Mouse (Mus musculus) telencephalon, adult 2 months (tissue): Measurements from ENCODE around the gene Rabep2.

Experiments used
- DNase-seq: peaks from one replicate; pipeline ENCODE4 v3.0.0-alpha.2; 2011; ENCODE audit warnings: low read depth, low spot score

The Rabep2 gene

DNA sequence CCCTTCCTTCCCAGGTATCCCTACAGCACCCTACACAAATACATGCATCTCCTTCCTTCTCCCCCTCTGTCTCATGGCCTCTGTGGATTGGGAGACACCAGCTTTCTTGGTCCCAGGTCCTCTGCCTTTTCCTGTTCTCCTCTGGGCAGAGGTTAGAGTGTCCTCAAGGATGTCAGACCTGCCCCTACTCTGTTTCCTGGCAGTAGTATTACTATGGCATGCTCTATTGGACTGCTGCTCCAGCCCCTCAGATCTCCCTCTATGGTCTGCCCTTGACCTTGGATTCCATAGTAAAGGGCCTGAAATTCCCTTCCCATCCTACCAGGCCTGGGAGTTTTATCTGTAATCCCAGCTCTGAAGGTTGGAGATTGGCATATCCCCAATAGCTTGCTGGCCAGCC, 1.6 kb downstream of the Rabep2 start:
- DNase-seq, result no peak

GRCm38 (mm10) chr7:126434726-126435125, 6.2 kb downstream of the Rabep2 start:
- DNase-seq, result no peak

DNA sequence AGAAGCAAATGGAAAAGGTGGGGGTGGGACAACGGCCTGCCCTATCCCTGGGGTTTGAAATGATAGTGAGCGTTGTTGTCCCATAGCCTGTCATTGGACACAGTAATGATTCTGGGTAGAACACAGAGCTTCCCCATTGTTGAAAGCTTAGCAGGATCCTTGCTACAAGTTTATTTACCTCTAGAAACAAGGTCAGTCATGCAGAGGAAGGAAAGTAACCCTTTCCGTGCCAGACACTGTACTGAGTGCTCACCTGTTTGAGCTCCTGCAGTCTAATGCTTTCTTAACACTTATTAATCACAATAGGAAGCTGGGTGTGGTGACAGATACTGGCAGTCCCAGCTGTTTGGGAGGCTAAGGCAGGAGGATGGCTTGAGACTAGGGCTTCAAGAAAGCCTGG, 7.2 kb downstream of the Rabep2 start:
- no peak for DNase-seq

GRCm38 (mm10) chr7:126436851-126437250, 8.3 kb downstream of the Rabep2 start:
- no peak for DNase-seq

- DNase-seq, result no peak
These were observed 11.6 kb downstream of the Rabep2 start for GRCm38 (mm10) chr7:126440134-126440533.

- DNase-seq, result no peak
These were observed 15.4 kb downstream of the Rabep2 start for GRCm38 (mm10) chr7:126443997-126444396.

- DNase-seq, result no peak
These were observed 16.0 kb downstream of the Rabep2 start for GRCm38 (mm10) chr7:126444536-126444935.

GRCm38 (mm10) chr7:126445104-126445815, 16.7 kb downstream of the Rabep2 start:
- no peak for DNase-seq

GRCm38 (mm10) chr7:126446217-126446616, 17.7 kb downstream of the Rabep2 start:
- no peak for DNase-seq

- DNase-seq, result no peak
These were observed 19.9 kb downstream of the Rabep2 start for GRCm38 (mm10) chr7:126448481-126448880.

DNA sequence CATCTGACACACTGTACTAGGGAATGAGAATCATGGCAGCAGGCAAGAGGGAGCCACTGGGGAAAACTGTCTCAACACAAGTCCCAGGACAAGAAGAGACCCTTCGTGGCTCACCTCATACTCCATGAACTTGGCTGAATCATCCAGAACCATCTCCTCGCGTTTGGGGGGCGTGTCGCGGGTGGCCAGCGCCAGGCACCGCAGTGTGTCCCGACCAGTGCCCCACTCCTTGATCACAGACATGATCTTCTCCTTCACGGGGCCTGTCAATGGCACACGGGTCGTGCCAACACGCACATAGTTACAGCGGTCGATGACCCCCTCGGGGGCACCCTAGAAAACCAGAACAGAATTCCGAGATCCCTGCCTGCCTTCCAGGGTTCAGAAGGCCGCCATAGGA, 21.4 kb downstream of the Rabep2 start:
- no peak for DNase-seq

- DNase-seq, result no peak
These were observed 22.1 kb downstream of the Rabep2 start for GRCm38 (mm10) chr7:126450641-126451040.

- DNase-seq, result no peak
These were observed 23.7 kb downstream of the Rabep2 start for GRCm38 (mm10) chr7:126452244-126452643.

DNA sequence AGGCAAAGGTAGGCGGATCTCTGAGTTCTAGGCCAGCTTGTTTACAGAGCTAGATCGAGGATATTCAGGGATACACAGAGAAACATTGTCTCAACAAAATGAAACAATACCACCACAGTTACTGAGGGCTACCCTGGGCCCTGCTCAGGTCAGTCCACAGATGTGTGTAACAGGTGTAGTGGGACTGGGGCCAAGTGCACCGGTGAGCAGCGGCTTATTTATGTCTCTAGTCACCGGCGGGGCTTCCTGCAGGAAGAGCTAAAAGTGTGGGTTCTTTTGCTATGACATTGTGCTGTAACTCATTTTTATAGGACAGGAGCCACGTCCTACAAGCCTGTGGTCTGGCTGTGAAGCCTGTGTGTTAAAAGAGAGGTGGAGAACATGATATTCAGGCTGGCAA, 25.3 kb downstream of the Rabep2 start:
- DNase-seq, result no peak

DNA sequence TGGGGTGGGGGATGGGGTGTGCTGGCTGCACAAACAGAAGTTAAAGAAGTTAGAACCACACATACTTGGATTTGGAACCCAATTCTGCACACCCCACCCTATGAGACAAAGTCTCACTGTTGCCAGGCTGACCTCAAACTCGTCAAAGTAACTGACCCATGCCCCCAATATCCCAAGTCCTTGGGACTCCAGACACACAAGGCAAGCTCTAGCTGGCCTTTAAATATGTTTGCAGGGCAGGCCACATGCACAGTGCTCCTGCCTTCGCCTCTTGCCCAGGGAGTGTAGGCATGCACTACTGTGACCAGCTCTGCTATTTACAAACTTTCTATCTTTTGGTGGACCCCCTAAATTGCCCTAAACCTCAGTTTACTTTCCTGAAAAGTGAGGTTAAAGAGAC, 26.7 kb downstream of the Rabep2 start:
- no peak for DNase-seq

DNA sequence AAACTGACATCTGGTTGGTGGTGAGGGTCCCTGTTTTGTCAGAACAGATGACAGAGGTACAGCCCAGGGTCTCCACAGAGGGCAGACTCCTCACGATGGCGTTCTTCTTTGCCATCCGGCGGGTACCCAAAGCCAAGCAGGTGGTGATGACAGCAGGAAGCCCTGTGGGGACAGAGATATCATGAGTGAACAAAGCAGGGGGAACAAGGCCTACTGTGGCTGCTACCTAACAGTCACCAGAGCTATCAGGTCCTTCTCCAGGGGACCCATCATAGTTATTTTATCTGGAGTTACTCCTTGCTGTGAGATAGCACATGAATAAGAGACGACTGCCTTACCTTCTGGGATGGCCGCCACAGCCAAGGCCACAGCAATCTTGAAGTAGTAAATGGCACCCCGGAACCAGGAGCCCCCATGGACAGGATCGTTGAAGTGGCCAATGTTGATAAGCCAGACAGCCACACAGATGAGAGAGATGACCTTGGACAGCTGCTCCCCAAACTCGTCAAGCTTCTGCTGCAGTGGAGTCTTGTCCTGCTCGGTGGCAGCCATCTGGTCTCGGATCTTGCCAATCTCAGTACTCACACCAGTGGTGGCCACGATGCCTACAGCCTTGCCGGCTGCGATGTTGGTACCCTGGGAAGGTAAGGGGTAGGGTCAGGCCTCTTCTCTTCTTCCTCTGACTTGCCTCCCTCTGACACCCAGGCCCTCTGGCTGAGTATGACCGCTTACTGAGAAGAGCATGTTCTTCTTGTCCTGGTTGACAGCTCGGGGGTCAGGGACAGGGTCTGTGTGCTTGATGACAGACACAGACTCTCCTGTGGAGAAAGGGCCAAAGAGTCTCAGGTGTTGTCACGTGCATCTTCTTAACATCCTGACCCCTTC, 28.1 kb downstream of the Rabep2 start:
- DNase-seq, result no peak

GRCm38 (mm10) chr7:126458225-126458624, 29.7 kb downstream of the Rabep2 start:
- no peak for DNase-seq

GRCm38 (mm10) chr7:126458844-126459618, 30.5 kb downstream of the Rabep2 start:
- no peak for DNase-seq

- no peak for DNase-seq
These were observed 32.3 kb downstream of the Rabep2 start for GRCm38 (mm10) chr7:126460623-126461399.

GRCm38 (mm10) chr7:126461626-126462025, 33.1 kb downstream of the Rabep2 start:
- DNase-seq, result no peak

- no peak for DNase-seq
These were observed 34.4 kb downstream of the Rabep2 start, which contains the start of gene Atp2a1 for GRCm38 (mm10) chr7:126463004-126463403. Atp2a1 (minus strand) TSS chr7:126463108.
